Mouse (Mus musculus): ENCODE measurements around the gene Mob3b.

The Mob3b gene

GRCm38 (mm10) chr4:35065075-35065838 is 92.0 kb downstream of the Mob3b start:
- no peak for DNase-seq (ENCODE audit: low spot score)

- DNase-seq (ENCODE audit: low spot score) = no peak
Measured at GRCm38 (mm10) chr4:35063146-35063719, 94.1 kb downstream of the Mob3b start.

- no peak for DNase-seq (ENCODE audit: low spot score)
Measured at GRCm38 (mm10) chr4:35060964-35061363, 96.3 kb downstream of the Mob3b start.

DNA sequence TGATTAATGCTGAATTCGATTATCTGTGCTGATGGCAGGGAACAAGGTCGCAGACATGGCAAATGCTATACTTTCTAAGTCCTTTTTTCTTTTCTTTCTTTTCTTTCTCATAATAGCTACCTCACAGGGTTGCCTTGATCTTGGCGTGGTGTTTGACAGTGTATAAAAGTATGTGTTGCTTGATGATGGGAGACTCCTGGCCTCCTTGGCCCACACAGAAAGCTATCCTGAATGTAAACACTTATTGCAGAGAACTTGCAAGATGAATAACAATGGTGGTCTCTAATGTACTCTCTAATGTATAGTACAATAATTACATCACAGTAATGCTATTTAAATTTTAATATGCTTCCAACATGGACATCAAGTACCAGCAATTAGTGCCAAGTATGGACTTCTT is 96.9 kb downstream of the Mob3b start:
- DNase-seq (ENCODE audit: low spot score) = no peak

- DNase-seq (ENCODE audit: low spot score) = no peak
Measured at GRCm38 (mm10) chr4:35054362-35054761, 102.9 kb downstream of the Mob3b start.

DNA sequence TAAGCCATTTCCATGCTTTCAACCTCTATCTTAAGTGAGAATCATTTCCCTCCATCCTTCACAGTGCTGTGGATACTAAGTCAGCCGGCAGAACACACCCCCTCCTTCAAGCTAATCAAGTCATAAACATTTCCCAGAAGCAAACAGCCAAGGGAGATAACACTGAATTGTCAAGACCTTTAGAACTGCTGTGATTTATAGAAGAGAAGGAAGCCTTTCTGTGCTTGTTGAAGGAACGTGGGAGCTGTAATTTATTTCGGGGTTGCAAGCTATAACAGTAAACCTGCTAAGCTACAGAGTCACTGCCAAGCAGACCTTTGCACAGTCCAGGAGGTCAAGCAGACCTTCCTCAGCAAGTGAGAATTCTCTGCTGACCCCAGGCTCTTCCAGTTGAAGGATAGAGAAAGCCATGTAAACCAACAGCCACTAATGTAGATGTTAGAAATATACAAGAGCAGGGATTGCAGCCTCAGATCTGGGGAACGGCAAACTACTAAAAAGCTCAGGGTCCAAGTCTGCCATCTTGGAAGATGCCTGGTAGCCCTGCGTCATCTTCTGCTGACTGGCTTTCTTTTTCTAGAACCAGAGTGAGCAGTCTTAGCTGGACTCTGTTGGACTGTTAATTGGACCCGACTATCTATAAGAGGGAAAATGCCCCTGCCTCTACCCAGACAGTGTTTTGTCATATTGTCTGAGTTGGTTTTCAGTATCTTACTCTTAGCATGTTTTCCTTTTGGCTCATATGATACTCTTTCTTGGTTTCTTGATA is 104.9 kb downstream of the Mob3b start:
- DNase-seq (ENCODE audit: low spot score) = no peak

DNA sequence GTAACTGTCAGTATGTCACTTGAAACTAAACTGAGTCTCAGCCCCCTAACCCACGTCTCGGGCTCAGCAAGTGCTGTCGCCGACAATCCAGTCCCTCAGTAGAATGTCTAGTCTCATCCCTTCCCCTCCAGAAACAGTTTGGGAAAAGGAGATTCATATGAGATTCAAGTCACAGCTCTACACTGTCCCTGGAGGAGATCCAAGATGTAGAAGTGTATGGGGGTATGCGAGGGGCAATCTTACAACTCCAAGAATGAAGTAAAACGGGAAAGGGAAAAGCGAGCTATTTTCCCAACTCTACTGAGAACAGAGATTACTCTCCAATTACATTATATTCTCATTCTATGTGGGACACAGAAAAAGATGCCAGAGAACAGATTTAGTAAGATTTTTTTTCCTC is 106.1 kb downstream of the Mob3b start:
- no peak for DNase-seq (ENCODE audit: low spot score)

DNA sequence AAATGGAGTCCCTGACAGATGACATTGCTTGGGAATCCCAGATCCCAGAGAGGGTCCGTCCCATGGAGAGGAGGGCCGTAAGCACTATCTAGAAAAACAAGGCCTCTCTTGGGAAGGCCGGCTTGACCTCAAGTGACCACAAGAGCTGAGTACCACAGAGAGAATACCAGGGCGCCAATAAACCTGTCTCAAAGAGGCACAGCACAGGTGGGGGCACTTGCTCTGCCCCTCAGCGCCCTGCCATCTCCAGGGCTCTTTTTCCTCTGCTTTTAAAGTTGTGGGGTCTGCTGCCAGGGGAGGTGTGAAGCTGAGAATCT is 107.6 kb downstream of the Mob3b start:
- no peak for DNase-seq (ENCODE audit: low spot score)

DNA sequence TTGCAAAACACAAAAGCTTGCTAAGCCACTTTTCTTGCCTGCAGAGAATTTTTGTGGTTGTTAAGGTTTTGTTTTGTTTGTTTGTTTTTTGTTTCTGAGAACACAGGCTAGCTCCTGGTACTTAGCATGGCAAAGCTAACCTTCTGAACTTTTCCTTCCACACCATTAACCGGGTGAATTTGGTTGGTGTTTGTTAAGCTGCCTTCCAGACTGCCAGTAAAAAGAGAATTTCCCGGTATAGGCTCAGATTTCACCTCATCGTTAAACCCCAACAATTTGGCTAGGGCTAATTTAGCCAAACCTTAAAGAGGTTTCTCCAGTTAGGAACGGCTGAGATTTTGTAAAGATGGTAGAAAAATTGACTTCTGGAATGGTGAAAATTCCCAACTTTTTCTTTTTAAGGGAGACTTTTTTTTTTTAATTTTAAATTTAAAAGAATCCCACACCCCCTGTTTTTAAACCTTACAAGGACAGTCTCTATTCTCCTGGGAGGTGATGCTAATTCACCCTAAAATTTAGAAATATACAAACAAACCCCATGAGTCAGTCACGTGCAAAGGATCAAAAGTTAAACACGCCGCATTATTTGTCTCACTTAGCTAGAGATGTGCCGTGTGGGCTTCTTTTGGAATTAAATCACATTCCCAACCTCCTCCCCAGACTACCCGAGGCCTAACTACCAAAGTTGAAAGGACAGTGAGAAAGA is 108.1 kb downstream of the Mob3b start:
- no peak for DNase-seq (ENCODE audit: low spot score)

DNA sequence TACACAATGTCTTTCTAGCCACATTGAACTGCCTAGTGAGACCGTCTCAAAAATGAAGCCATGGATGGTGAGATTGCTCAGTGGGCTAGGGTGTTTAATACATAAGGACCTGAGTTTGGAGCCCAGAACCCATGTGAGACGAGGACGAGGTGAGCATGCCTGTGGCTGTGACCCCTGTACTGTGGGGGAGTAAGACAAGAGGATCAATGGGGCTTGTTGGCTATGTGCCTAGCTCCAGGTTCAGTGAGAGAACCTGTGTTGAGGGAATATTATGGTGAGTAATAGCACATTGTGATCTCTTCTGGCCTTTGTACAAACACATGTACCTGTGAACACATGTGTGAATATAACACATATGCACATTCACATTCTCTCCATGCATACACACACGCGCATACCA is 116.4 kb downstream of the Mob3b start:
- DNase-seq (ENCODE audit: low spot score) = no peak

DNA sequence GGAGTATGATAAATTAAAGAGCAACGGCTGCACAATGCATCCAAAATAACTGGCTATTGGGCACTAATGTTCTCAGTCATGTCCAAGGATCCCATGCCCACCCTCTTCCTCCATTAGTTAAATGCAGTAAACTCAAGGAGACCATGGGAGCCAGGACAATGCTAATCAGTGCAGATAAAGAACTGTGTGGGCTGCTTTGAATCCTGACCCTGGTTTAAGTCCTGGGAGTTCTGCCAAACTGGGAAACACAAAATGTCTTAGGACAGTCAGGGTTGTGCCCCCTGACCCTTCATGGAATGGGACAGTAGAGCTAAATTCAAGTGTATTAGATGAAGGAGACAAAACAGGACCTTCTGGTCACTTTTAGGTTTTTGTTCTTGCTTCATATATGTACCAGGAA is 117.0 kb downstream of the Mob3b start:
- DNase-seq (ENCODE audit: low spot score) = peak; percentile 13

- no peak for DNase-seq (ENCODE audit: low spot score)
Measured at GRCm38 (mm10) chr4:35037824-35038223, 119.5 kb downstream of the Mob3b start.

GRCm38 (mm10) chr4:35034504-35035290 is 122.6 kb downstream of the Mob3b start:
- no peak for DNase-seq (ENCODE audit: low spot score)

- no peak for DNase-seq (ENCODE audit: low spot score)
Measured at GRCm38 (mm10) chr4:35032758-35033157, 124.5 kb downstream of the Mob3b start.

DNA sequence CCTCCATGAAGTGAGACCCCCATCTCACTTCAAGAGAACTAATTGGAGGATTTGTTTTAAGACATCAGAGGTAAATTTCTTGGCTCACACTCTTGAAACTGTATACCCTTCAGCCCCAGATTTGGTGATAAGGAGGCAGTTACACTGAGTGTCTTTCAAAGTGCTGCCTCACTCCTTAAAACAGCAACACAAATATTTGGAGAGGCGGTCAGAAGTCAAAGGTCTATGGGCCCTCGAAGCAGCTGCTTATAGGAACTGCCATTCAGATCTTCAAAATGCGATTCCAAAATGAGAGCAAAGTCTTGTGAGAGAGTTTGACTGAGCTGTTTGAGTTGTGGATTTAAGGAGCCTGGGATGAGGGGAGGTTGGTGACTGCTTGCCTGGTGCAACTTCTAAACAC is 125.7 kb downstream of the Mob3b start:
- no peak for DNase-seq (ENCODE audit: low spot score)

DNA sequence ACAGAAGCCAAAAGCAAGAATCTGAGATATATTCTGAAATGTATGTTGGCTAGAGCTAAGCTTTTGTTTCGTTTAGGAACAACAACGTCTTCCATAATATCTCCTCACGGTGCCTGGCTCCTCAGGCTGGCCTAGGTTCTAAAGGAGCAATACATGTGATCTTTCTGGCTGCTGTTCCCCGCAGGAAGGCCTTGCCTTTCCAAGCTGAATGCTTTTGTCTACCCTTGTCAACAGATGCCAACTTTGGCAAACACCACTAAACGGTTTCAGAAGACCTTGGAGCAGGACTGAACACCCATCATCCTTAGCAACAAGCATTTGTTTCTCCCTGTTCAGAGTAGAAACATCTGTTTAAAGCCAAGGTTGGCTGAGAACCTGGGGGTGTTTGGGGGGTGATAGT is 126.1 kb downstream of the Mob3b start:
- peak; percentile 13 for DNase-seq (ENCODE audit: low spot score)

DNA sequence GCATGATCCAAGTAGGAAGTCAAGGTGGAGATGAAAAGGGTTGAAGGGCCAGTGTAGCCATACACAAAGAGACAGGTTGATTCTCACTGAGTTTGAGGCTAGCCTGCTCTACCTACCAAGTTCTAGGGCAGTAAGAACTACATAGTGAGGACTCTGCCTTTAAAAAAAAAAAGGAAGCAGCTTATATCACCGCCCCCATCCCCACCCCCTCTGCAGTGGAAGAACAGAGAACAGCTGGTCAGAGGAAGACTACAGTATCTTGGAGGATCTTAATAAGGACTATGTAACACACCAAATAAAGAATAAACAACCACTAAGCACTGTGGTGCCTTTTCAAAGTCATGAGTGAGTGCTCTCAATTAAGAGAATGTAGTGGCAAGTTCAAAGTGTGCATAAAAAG is 138.9 kb downstream of the Mob3b start:
- DNase-seq (ENCODE audit: low spot score) = no peak

DNA sequence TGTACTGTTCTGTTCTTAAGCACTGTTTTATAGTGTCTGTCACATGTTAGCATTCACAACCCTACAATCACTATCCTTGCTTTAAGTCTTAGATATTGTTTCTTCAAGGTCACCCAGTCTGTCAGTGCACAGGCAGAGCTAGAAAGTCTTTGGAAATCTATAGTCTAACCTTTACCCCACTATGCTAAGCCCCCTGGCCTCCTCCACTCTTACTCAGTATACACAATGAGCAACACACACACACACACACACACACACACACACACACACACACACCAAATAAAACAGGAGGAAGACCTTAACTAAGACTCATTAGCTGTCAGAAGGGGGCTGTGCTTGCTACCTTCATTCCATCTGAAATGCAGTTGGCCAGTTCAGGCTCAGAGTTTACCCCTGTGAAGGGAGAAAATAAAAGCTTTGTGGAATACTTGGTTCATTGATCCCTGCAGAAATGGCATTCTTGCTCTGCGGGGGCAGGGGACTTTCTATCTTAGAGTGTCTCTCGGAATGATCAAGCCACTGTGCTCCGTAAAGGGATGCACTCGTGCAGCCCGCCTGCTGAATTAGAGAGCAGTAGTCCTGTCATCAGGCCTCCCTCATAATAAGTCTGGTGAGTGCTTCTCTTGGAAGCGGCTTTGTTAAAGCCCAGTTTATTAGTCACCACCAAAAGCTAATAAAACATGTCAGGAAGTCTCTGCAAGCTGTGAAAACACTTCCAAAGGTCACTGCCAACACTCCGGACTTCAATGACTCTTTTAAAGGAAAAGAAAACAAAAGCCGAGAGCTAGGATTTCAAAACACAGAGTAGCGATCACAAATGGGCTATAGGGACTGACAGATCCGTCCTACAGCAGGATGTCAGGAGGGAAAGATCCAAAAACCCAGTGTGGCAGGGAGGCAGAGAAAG is 144.6 kb downstream of the Mob3b start:
- no peak for DNase-seq (ENCODE audit: low spot score)

DNA sequence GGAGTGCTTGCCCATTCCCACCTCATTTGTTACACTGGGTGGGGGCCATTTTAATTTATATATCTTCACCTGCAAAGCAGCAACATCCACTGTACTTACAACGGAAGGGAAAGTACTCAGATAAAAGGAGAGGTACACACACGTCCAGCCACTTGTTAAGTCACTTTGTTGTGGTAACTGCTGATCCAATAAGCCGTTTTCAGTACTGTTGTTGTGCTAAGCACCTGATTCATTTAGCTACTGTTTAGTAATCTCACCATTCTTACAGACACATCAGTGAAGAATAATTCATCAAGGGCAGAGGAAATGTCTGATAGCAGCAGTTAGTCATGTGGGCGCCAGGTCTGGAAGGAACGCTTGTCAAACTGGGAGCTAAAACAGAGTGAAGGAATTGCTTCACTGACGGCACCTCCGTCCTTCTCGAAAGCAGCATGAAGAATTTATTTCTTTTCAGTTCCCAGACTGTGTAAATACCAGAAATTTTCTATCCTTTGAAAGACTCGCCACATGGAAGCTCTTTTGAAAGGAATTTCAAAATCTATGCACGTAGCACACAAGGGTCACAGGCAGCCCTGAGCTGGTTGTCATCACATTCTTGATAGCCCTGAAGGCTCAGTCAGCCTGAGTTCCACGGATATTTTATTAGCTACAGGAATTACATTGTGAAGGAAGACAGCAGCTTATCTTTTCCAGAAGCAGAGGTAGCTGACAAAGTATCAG is 150.6 kb downstream of the Mob3b start:
- no peak for DNase-seq (ENCODE audit: low spot score)

- no peak for DNase-seq (ENCODE audit: low spot score)
Measured at GRCm38 (mm10) chr4:35006056-35006455, 151.2 kb downstream of the Mob3b start.
